Mouse (Mus musculus) liver, adult 2 months (tissue): ENCODE measurements at regions not wholly inside any gene's neighbourhood (a gene's known extent, or its start where the extent isn't known, plus 50 kb on each side); places are given as distances from the start of the nearest gene placed in this dataset.
"Not testable (repeated sequence)": the region's sequence is repeated elsewhere in the genome, so short reads cannot be mapped to it uniquely, and the experiment has no call there.

ENCODE experiments used
- CTCF ChIP-seq: fragments of 200-500 bp; IDR thresholded peaks from 2 replicates; pipeline ENCODE4 v1.5.1; 2011; ENCODE audit warnings: low read depth, low read length, control low read depth
- POLR2A ChIP-seq: fragments of 200-500 bp; IDR thresholded peaks from 2 replicates; pipeline ENCODE4 v1.6.1; 2011; ENCODE audit warnings: low read length, control low read depth; ENCODE audit not compliant: insufficient read depth; ENCODE audit errors: extremely low read depth

DNA sequence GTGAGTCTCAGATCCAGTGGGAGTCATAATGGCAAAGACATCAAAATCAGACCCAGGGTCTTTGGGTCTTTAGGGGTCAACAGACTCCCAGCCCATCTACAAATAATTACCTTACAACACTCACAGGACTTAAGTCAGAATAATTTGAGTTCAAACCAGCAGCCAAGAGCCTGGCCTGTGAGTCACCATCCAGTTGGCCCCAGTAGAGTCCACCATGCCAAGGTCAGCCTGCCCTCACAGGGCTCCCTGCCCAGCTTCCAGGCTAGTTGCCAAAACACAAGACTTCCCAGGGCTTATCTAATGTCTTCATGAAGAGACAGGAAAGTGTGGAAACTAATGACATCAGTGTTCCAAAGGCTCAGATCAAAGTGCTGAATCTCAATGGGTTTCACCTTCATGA lies 81.9 kb downstream of the Gm8765 start:
- not testable (repeated sequence) for TF ChIP-seq CTCF, POLR2A
